Mouse (Mus musculus) forebrain, embryonic 11.5 days (tissue): ENCODE measurements around the gene Sult2a8. TPM values are rescaled to one million over a fixed set of nuclear protein-coding genes. Genes with fewer than 3 reads are reported as not detected.
"Not testable (repeated sequence)": the region's sequence is repeated elsewhere in the genome, so short reads cannot be mapped to it uniquely, and the experiment has no call there.

Experiments
- ATAC-seq: fragments of 200-750 bp; cut with Nextera tagmentation; replicated peaks from 2 replicates; pipeline ENCODE4 v1.8.0; 2017; ENCODE audit warnings: moderate TSS enrichment; ENCODE audit not compliant: low FRiP score
- DNase-seq: peaks from one replicate; pipeline ENCODE4 v3.0.0-alpha.2; 2017; ENCODE audit warnings: low spot score
- H3K27ac ChIP-seq: fragments of 300-500 bp; sonication (generic); 2 replicates; pipeline ENCODE4 v1.5.1; 2014; ENCODE audit warnings: low read depth, low read length
- H3K27me3 ChIP-seq: fragments of 300-500 bp; sonication (generic); 2 replicates; pipeline ENCODE4 v1.6.1; 2014; ENCODE audit warnings: mild to moderate bottlenecking, low read length, mixed read lengths; ENCODE audit not compliant: control insufficient read depth, insufficient read depth
- H3K36me3 ChIP-seq: fragments of 300-500 bp; sonication (generic); 2 replicates; pipeline ENCODE4 v1.6.1; 2014; ENCODE audit warnings: mild to moderate bottlenecking, low read length, moderate library complexity, mixed read lengths; ENCODE audit not compliant: control insufficient read depth, insufficient read depth
- H3K4me1 ChIP-seq: fragments of 300-500 bp; sonication (generic); replicated peaks from 2 replicates; pipeline ENCODE4 v1.6.1; 2014; ENCODE audit warnings: low read length, mixed read lengths; ENCODE audit not compliant: control insufficient read depth, insufficient read depth
- H3K4me2 ChIP-seq: fragments of 300-500 bp; sonication (generic); 2 replicates; pipeline ENCODE4 v1.6.1; 2014; ENCODE audit warnings: low read depth, mild to moderate bottlenecking, low read length, moderate library complexity, mixed read lengths; ENCODE audit not compliant: severe bottlenecking
- H3K4me3 ChIP-seq: fragments of 300-500 bp; sonication (generic); 2 replicates; pipeline ENCODE4 v1.5.1; 2014; ENCODE audit warnings: low read depth, low read length
- H3K9ac ChIP-seq: fragments of 300-500 bp; sonication (generic); 2 replicates; pipeline ENCODE4 v1.6.1; 2014; ENCODE audit warnings: low read length
- H3K9me3 ChIP-seq: fragments of 300-500 bp; sonication (generic); 2 replicates; pipeline ENCODE4 v1.6.1; 2016; ENCODE audit warnings: low read length, mixed read lengths; ENCODE audit not compliant: control insufficient read depth
- WGBS: fragments of 180-500 bp; shearing (Covaris S2); extraction: QIAGEN DNeasy Blood & Tissue Kit; methylation state at CpG from one replicate; pipeline ENCODE4 v1.1.7; 2014; 5-methylcytosine and 5-hydroxymethylcytosine counted together
- polyA plus RNA-seq: library from polyadenylated mRNA; unstranded; fragments of >200 nt; fragmentation: Nextera tagmentation; extraction: Ambion mirVana; gene quantifications from 2 replicates; pipeline ENCODE4 v1.2.1, GENCODE M21; 2014

Gene Sult2a8
- polyA plus RNA-seq: not detected in 2 replicates

- Histone ChIP-seq H3K36me3 (no peaks in the 10 kb centered on the region), H3K27me3 (no peaks in the 10 kb centered on the region), H3K9me3 (no peaks in the 10 kb centered on the region), H3K4me1 (no peaks in the 10 kb centered on the region), H3K9ac (no peak within 1 kb of the TSS), H3K4me3 (no peak within 1 kb of the TSS), H3K27ac (no peak within 1 kb of the TSS), H3K4me2 (no peak within 1 kb of the TSS)
- WGBS: 69% methylated on average over 3 of the region's 3 CpGs
- ATAC-seq: no peak
- no peak for DNase-seq
Measured at GRCm38 (mm10) chr7:14446534-14446933, at the start of gene Sult2a8. Gene Sult2a8, minus strand, starts transcription at chr7:14446769.

DNA sequence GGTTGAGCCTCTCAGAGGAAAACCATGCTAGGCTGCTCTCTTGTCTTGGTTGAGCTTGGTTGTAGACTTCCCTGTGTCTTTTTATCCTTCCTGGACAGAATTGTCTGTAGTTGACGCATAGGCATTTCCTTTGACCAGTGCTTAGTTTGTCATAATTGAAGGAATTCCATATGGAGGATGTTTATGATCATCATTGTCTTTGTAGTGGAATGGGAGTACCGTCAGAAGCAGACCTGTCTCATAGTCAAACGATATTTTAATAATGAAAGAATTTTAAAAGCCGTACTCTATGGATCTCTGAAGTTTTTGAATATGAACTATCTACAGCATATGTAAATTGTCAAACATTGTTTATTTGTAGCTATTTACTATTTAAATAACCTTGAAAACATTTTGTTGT is 47.6 kb upstream of the Sult2a8 start, which contains the start of gene Sult2a7:
Sult2a7 (minus strand) TSS at position 101 of the 400 bp plus-strand sequence.
- 91% methylated on average over 4 of the region's 4 CpGs for WGBS
- Histone ChIP-seq H3K4me3 (no peak within 1 kb of the TSS), H3K27ac (no peak within 1 kb of the TSS), H3K36me3 (no peaks in the 10 kb centered on the region), H3K27me3 (no peaks in the 10 kb centered on the region), H3K9ac (no peak within 1 kb of the TSS), H3K4me2 (no peak within 1 kb of the TSS), H3K9me3 (peaks cover 4% of the 10 kb centered on the region; the same call in 1 of the 2 replicates), H3K4me1 (no peaks in the 10 kb centered on the region)
- no peak for DNase-seq
- ATAC-seq: no peak

GRCm38 (mm10) chr7:14492886-14493285 is 46.3 kb upstream of the Sult2a8 start:
- no peaks in the 10 kb centered on the region for H3K36me3 ChIP-seq
- no peak for DNase-seq
- 72% methylated on average over 3 of the region's 3 CpGs for WGBS
- H3K4me2 ChIP-seq: no peak overlapping the region
- H3K27ac ChIP-seq: no peak overlapping the region
- H3K27me3 ChIP-seq: no peaks in the 10 kb centered on the region
- peaks cover 4% of the 10 kb centered on the region; the same call in 1 of the 2 replicates for H3K9me3 ChIP-seq
- no peaks in the 10 kb centered on the region for H3K4me1 ChIP-seq
- no peak overlapping the region for H3K9ac ChIP-seq
- no peak for ATAC-seq
- no peak overlapping the region for H3K4me3 ChIP-seq

DNA sequence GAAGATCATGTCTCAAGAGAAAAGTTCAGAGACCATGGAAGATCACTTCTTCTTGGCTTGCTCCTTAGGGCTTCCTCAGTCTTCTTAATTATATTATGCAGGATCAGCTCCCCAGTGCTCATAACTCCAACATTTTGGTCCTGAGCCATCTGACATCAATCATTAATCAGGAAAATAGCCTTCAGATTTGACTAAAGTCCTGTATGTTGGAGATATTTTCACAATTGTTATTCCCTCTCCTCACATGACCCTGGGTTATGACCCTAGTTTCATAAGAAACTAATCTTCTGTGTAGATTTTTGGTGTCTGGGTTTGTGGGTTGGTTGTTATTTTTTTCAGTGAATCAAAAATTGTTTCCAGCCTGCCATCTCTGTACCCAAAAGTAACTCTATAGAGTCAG is 7.0 kb downstream of the Sult2a8 start:
- DNase-seq: no peak
- H3K9me3 ChIP-seq: peaks cover 2% of the 10 kb centered on the region; the same call in 1 of the 2 replicates
- H3K27me3 ChIP-seq: no peaks in the 10 kb centered on the region
- H3K27ac ChIP-seq: no peak overlapping the region
- H3K4me1 ChIP-seq: no peaks in the 10 kb centered on the region
- no peak for ATAC-seq
- no peak overlapping the region for H3K4me2 ChIP-seq
- no peaks in the 10 kb centered on the region for H3K36me3 ChIP-seq
- no peak overlapping the region for H3K9ac ChIP-seq
- H3K4me3 ChIP-seq: no peak overlapping the region

GRCm38 (mm10) chr7:14438484-14438883 is 8.1 kb downstream of the Sult2a8 start:
- Histone ChIP-seq H3K4me1 (no peaks in the 10 kb centered on the region), H3K9me3 (peaks cover 2% of the 10 kb centered on the region; the same call in 1 of the 2 replicates), H3K4me3 (no peak overlapping the region), H3K9ac (no peak overlapping the region), H3K36me3 (no peaks in the 10 kb centered on the region), H3K27me3 (no peaks in the 10 kb centered on the region), H3K27ac (no peak overlapping the region), H3K4me2 (no peak overlapping the region)
- 89% methylated on average over 1 of the region's 1 CpGs for WGBS
- ATAC-seq (no peak), DNase-seq (no peak)

DNA sequence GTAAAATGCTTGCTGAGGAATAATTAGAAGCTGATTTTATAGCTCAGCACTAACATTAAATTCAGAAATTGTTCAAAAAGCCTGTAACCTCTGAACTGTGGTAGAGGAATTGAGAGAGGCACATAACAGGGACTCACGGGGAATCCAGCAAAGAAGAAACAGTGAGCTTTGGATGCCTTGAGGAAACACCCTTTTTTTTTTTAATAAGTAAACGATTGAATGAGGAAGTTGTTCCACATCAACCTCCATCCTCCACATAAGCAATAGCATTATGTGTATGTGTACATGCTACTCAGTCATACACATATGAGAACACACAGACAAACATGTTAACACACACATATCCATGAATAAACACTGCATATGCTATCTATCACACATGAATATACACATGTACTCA is 8.5 kb downstream of the Sult2a8 start:
- H3K4me1 ChIP-seq: no peaks in the 10 kb centered on the region
- DNase-seq: no peak
- no peak overlapping the region for H3K4me2 ChIP-seq
- H3K27me3 ChIP-seq: no peaks in the 10 kb centered on the region
- no peak overlapping the region for H3K4me3 ChIP-seq
- H3K9me3 ChIP-seq: peaks cover 2% of the 10 kb centered on the region; the same call in 1 of the 2 replicates
- H3K9ac ChIP-seq: no peak overlapping the region
- H3K36me3 ChIP-seq: no peaks in the 10 kb centered on the region
- ATAC-seq: no peak
- H3K27ac ChIP-seq: no peak overlapping the region
- 83% methylated on average over 2 of the region's 2 CpGs for WGBS

DNA sequence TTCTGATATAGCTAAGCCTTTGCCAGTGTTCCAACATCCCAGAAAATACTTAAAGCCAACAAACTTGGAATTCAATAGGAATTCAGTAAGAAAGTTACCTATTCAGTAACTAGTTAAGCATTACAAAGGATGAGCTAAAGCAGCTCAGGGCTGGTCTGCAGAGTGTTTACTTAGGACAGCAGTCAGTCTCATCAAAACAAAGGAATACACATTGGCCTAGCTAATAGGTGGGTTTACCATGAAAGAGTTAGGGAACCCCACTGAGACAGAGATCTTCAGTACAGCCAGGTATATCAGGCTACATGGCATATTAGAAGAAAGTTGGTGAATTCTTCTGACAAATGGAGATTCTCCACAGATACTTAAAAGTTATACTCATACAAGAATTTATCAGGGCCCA is 47.2 kb downstream of the Sult2a8 start:
- H3K4me1 ChIP-seq, H3K27ac ChIP-seq, H3K4me2 ChIP-seq, H3K27me3 ChIP-seq, DNase-seq, ATAC-seq, H3K36me3 ChIP-seq, H3K9me3 ChIP-seq, H3K9ac ChIP-seq, H3K4me3 ChIP-seq: not testable (repeated sequence)

GRCm38 (mm10) chr7:14396462-14396861 is 50.1 kb downstream of the Sult2a8 start:
- ATAC-seq (no peak), DNase-seq (no peak)
- Histone ChIP-seq H3K9ac (no peak overlapping the region), H3K36me3 (no peaks in the 10 kb centered on the region), H3K27ac (no peak overlapping the region), H3K9me3 (peaks cover under 1% of the 10 kb centered on the region; the same call in 1 of the 2 replicates), H3K27me3 (no peaks in the 10 kb centered on the region), H3K4me3 (no peak overlapping the region), H3K4me1 (no peaks in the 10 kb centered on the region), H3K4me2 (no peak overlapping the region)
